Mouse (Mus musculus) CH12F3 (cell line): ENCODE results near the gene Sf3a2.

Experiments
- in situ Hi-C: fragments of 300-500 bp; cut with MboI; formaldehyde crosslinking; loops from 2 replicates; pipeline ENCODE4 v1.14.3; 2020; ENCODE audit warnings: low sequenced_read_pairs

Gene Sf3a2

DNA sequence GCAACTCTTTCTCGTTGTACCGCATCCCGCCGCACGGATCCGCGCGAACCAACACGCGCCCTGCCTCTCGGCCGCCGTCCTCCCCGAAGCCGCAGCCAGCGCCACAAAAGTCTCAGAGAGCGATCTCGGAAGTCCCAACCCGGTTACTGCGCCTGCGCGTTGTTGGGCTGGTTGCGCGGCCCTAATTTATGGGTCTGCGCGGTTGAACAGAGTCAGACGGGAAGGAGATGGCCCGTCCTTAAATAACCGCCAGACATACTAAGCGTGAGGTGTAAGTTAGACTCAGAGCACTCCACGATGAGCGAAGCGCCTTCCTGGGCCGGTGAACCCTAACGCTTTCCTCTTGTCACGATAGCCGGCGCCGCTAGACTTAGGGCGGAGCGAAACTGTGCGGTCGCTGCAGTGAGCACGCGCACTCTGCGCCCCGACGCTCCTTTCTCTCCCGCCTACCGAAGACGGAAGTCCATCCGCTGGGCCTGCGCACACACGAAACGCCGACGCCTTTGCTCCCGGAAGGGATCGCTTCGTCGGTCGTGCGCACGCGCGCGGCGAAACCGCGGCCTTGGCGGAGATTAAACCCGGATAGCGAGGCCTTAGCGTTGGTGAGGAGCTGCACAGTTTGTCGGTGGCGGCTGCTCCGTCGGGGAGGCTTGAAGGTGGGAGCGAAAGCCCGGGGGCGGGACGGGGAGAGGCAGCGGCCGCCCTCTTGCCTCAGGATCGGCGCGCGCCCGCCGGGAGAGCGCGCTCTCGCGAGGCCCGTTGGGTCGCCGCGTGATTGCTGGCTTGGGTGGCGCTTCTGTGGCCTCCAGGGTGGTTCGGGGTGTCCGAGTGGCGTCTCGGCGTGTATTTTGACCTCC lies at the start of gene Sf3a2, which contains the start of gene Plekhj1:
Gene Sf3a2, plus strand, starts transcription at position 49 of the 857 bp plus-strand sequence.
Gene Plekhj1, minus strand, starts transcription at position 477 of the 857 bp plus-strand sequence.
- in situ Hi-C loops: no loop called here

DNA sequence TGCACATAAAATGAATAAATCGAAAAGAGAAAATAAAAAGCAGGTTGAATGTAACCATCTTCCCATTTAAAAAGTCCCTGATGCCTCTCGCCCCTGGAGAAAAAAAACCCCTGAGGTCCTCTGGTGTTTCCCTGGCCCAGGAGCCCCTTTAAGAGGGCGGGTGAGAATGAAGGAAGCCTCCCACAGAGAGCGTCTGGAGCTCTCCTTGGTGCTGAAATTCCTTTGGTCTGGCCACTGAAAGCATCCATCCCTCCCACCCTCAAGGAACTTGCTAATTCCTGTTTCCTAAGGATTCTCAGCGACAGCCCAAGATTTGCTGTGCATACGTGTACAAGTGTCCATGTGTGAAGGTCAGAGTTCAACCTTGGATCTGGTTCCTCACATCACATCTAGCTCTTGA lies 49.4 kb upstream of the Sf3a2 start:
- in situ Hi-C loops: no loop called here

DNA sequence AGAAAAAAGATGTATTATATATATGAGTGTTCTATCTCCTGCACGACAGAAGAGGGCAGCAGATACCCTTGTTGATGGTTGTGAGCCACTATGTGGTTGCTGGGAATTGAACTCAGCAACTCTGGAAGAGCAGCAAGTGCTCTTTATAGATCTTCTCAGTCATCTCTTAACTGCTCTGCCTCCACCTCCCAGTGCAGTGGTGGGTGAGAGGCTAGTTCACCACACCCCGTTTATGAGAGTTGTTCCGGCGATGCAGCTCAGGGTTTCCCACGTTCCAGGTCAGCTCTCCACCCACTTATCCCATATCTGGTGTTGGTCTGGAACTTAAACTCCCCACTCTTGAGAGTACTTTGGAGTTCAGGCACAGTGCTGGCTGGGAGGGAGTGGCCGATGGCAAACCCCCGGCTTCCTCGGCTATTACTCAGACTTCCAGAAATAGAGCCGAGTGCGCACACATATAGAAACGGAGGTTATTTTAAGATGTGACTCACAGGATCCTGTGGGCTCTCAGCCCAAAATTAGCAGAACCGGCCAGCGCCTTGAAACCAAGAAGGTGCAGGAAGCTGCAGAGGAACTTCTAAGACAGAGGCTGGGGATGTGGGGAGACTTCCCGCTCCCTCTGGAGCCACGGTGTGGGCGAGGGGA lies 46.7 kb upstream of the Sf3a2 start:
- in situ Hi-C loops: no loop called here

- in situ Hi-C loops: no loop called here
Observed at GRCm38 (mm10) chr10:80752079-80752625, 45.8 kb upstream of the Sf3a2 start.

DNA sequence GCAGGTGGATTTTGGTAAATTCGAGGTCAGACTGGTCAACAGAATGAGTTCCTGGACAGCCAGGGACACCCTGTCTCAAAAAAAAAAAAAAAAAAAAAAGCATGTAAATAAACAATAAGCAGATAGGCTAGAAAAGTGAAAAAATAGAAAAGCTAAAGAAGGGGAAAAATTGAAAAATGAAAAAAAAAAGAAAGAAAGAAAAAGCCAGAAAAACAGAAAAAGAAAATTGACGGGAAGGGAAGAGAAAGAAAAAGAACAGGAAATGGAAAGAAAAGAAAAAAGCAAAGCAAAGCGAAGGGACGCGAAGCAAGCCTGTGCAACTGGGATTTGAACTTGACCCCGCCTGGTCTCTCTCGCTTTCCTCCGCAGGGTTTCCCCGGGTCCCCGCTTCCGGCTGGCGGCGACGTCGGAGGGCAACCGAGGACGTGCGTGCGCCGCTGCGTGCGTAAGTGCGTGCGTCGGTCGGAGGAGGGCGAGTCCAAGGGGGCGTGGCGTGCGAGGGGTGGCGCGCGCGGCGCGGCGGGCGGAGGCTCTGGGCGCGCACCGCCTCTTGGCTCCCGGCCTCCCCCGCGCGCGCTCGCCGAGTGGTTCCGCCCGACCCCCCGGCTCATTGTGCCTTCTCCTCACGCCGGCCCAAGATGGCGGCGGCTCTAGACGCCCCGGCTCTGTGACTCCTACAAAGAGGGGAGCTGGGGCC lies 43.3 kb upstream of the Sf3a2 start, which contains the start of gene Dot1l:
Gene Dot1l, plus strand, starts transcription at position 613 of the 697 bp plus-strand sequence.
- in situ Hi-C loops: no loop called here

DNA sequence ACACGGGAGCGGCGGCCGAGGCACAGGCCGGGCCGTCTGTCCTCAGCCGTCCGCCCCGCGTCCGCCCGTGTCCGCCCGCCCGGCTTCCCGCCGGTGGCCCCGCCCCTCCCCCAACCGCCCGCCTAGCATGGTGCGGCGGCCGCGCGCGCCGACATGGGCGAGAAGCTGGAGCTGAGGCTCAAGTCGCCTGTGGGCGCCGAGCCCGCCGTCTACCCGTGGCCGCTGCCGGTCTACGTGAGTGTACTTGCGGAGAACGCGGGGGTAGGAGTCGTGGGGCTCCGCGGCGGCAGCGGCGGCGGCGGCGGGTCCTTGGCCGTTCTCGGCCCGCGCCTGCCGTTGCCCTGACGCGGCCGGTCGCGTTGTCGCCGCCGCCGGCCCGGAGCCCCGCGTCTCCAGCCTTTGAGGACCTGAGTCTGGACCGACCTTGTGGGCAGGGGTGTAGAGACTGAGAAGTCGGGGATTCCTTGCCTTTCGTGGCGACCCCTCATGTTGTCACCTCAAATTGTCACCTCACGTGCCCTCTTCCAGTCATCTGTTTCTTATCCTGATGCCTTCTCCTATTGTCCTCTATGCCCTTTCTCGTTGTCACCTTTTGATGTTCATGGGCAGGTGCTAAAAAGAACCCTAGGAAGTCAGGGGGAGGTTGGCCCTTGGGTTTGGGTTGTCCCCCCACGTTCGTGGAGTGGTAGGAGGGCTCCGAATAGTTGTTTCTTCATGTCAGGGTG lies 42.5 kb upstream of the Sf3a2 start:
- in situ Hi-C loops: no loop called here

- in situ Hi-C loops: no loop called here
Observed at GRCm38 (mm10) chr10:80756099-80756498, 41.9 kb upstream of the Sf3a2 start.

GRCm38 (mm10) chr10:80756509-80756908 lies 41.5 kb upstream of the Sf3a2 start:
- in situ Hi-C loops: no loop called here

DNA sequence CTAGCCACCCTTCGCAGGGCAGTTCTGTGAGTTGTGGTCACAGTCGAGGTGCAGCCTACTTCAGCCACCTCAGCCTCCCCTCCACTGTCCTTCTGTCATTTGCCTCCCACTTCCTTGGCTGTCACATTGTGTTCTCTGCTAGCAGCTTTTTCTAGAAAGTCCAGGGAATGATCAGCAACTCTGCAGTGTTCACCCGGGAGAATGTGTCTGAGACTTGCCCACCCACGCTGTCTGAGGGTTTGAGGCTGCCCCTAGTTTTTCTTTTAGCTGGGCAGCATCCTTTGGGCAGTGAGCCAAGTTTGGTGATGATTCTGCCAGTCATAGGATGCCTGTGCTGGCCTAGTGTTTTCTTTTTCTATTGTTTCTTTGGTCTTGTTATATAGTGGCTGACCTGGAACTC lies 41.0 kb upstream of the Sf3a2 start:
- in situ Hi-C loops: no loop called here

DNA sequence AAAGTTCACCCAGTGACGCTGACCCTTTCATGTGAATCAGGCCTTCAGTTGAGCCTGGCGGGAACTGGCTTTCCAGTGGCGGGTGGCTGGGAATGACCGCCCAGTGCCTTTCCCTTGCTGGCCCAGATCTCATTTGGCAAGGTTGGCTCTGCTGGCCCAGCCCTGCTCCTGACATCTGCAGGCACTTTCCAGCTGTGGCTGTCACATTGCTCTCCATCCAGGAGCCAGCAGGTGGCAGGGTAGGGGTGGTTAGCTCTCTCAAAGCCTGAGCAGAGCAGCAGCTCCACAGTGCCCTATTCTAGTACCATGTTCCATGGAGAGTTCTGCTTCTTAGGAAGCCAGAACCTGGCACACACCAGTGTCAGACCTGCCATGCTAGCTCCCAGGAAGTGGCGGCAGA lies 40.3 kb upstream of the Sf3a2 start:
- in situ Hi-C loops: no loop called here

DNA sequence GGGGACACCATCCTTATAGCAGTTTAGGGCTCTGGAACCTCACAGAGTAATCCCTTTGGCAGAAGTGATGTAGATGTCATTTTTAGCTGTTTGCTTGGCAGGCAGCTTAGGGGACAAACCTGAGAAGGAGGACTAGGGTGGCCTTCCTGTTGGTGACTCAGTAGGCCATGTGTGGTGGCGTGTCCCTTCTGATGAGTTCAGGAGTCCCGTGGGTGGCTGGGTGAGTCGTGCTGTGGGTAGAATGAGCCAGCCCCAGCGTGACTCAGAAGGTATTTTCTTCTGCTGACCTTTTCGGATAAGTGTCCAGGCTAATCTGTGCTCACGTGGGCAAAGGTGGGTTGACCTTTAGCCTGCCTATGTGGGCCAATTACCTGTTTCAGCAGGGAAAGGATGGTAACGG lies 39.3 kb upstream of the Sf3a2 start:
- in situ Hi-C loops: no loop called here

DNA sequence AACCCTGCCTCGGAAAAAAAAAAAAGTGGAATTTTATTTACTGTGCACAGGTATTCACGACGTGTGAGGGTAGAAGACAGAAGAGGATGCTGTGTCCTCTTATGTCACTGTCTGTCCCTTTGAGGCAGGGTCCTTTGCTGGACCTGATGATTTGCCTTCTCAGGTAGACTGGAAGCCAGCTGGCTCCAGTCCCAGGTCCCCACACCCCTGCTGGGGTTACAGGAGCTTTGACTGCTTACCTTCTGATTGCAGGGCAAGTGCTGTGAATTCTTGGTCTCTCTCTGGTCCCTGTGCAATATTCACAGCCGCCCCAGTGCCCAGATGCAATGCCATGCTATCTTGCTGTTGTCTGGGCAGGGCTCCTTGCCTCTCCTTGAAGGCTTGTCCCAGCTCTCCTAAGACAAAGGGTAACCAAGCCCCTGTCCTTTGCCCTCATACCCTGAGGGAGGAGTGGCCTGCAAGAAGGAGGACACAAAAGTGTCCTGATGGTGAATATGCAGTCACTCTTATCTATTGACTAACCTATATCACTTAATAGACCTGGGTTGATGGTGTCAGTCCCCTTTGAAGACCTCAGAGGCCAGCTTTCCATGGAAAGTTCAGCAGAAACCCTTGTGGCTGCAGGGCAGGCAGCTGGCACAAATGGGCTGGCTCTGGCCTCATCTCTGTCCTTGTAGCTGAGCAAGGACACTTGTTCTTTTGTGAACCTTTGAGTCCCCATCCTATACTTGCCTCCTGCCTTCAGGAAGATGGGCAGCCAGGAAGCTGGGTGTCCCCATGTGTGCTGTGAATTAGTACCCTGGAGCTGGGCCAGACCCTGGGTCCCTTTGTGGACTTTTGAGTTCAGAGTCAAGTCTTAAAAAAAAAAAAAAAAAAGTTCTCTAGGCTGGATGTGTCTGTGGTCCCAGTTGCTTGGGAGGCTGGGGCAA lies 37.1 kb upstream of the Sf3a2 start:
- in situ Hi-C loops: no loop called here

DNA sequence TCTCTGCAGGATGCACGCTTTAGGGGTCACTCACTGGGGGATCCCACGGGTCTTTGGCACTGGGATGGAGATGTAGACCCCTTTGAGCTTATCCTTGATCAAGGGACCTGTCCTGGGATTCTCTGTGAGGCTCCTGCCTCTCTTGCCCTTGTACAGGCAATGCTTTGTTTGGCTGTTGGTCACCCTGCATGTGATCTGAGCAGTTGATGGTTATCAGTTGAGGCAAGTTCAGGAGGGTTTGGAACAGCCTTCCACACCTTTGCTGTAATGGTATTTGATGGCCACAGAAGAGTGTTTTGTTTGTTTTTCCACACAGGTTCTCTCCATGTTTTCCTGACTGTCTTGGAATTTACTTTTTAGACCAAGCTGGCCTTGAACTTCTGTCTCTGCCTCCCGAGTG lies 36.2 kb upstream of the Sf3a2 start:
- in situ Hi-C loops: no loop called here

DNA sequence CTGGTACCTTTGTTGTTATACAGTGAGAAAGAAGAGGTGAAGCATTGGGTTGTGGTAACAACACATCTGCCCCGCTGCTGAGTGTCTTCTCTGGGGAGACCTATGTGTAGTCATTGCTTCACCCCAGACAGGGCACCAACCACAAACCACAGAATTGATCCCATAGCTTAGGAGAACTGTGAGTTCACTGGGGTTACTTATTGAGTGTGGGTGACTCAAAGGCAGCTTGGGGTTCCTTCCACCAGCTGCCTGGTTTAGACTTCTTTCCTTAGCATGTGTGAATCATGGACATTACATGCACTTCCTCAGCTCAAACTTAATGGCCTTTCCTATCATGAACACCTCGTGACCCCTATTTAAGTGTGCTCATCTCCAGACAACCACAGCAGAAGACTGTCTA lies 34.5 kb upstream of the Sf3a2 start:
- in situ Hi-C loops: no loop called here

- in situ Hi-C loops: no loop called here
Observed at GRCm38 (mm10) chr10:80765746-80766145, 32.3 kb upstream of the Sf3a2 start.

GRCm38 (mm10) chr10:80766161-80766815 lies 31.7 kb upstream of the Sf3a2 start:
- in situ Hi-C loops: no loop called here

- in situ Hi-C loops: no loop called here
Observed at GRCm38 (mm10) chr10:80768365-80768764, 29.6 kb upstream of the Sf3a2 start.

DNA sequence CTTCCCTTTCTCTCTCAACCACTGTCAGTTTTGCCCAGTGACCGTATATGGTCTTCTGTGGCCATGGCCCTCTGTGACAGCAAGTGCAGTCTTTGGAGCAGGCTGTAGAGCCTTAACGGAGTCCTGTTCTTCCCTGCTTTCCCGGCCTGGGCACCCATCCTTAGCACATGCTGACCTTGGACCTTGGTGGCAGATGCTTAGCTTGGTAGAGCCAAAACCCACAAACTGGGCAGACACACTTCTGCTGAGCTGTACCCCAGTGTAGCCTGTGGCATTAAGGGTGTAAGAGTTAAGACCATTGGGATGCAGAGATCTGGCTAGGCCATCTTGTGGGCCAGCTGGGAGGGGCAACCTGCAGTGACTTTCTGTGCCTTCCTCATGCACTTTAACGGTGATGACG lies 24.2 kb upstream of the Sf3a2 start:
- in situ Hi-C loops: no loop called here

GRCm38 (mm10) chr10:80774549-80774948 lies 23.4 kb upstream of the Sf3a2 start:
- in situ Hi-C loops: no loop called here
